Mouse (Mus musculus) MEL (cell line): Measurements from ENCODE around the gene Bbof1. TPM values are rescaled to one million over a fixed set of nuclear protein-coding genes. Genes with fewer than 3 reads are reported as not detected.

ENCODE experiments used
- DNase-seq: peaks from one replicate; pipeline ENCODE4 v3.0.0; 2011; ENCODE audit warnings: low read depth, low spot score
- H3K27ac ChIP-seq: 2 replicates; pipeline ENCODE4 v1.5.1; 2012; ENCODE audit warnings: low read depth, mild to moderate bottlenecking, control low read depth, low read length, moderate library complexity; ENCODE audit not compliant: control insufficient read depth
- H3K27me3 ChIP-seq, 2 experiments: fragments of 150-350 bp in 1 of 2; sonication (generic) in 1 of 2; 2 replicates each; pipeline ENCODE4 v1.6.1; 2012; ENCODE audit warnings: low read length in 2 of 2, mild to moderate bottlenecking in 2 of 2, improper control_type of control experiment in 1 of 2, moderate library complexity in 1 of 2; ENCODE audit not compliant: insufficient read depth in 2 of 2, control insufficient read depth in 1 of 2
- H3K36me3 ChIP-seq, 2 experiments: 2 replicates each; pipeline ENCODE4 v1.6.1; 2012 to 2014; ENCODE audit warnings: low read length in 2 of 2, improper control_type of control experiment in 1 of 2, inconsistent platforms in 1 of 2, mild to moderate bottlenecking in 1 of 2; ENCODE audit not compliant: insufficient read depth in 2 of 2, control insufficient read depth in 1 of 2
- H3K4me1 ChIP-seq, 2 experiments: fragments of 150-350 bp in 1 of 2; sonication (generic) in 1 of 2; 2 replicates each; pipeline ENCODE4 v1.6.1; 2012; ENCODE audit warnings: low read length in 2 of 2, improper control_type of control experiment in 1 of 2, mild to moderate bottlenecking in 1 of 2; ENCODE audit not compliant: insufficient read depth in 2 of 2, control insufficient read depth in 1 of 2
- H3K4me3 ChIP-seq, 2 experiments: fragments of 150-350 bp in 1 of 2; sonication (generic) in 1 of 2; 2 replicates each; pipeline ENCODE4 v1.5.1; 2012; ENCODE audit warnings: low read depth in 2 of 2, low read length in 2 of 2, mild to moderate bottlenecking in 2 of 2, moderate library complexity in 2 of 2, control low read depth in 1 of 2, improper control_type of control experiment in 1 of 2; ENCODE audit not compliant: control insufficient read depth in 1 of 2, insufficient read depth in 1 of 2
- H3K79me2 ChIP-seq: 2 replicates; pipeline ENCODE4 v1.6.1; 2012; ENCODE audit warnings: mild to moderate bottlenecking, low read length, moderate library complexity; ENCODE audit not compliant: control insufficient read depth, poor library complexity, insufficient read depth
- H3K9ac ChIP-seq: 2 replicates; pipeline ENCODE4 v1.6.1; 2012; ENCODE audit warnings: low read depth, mild to moderate bottlenecking, control low read depth, low read length, moderate library complexity; ENCODE audit not compliant: control insufficient read depth, poor library complexity, severe bottlenecking
- H3K9me3 ChIP-seq: fragments of 150-350 bp; sonication (generic); replicated peaks from 2 replicates; pipeline ENCODE4 v1.6.1; 2012; ENCODE audit warnings: mild to moderate bottlenecking, low read length, improper control_type of control experiment, moderate library complexity; ENCODE audit not compliant: insufficient read depth
- CHD1 ChIP-seq: IDR thresholded peaks from 2 replicates; pipeline ENCODE4 v1.6.1; 2012; ENCODE audit warnings: low read depth, mild to moderate bottlenecking, inconsistent platforms, low read length, improper control_type of control experiment
- CHD2 ChIP-seq: IDR thresholded peaks from 2 replicates; pipeline ENCODE4 v1.6.1; 2011; ENCODE audit warnings: low read length, improper control_type of control experiment
- CTCF ChIP-seq, 3 experiments: IDR thresholded peaks in 2 of 3; conservative IDR thresholded peaks in 1 of 3; 2 replicates each; pipeline ENCODE4 v1.5.1; 2011 to 2012; ENCODE audit warnings: low read length in 3 of 3, low read depth in 2 of 3, mild to moderate bottlenecking in 2 of 3, improper control_type of control experiment in 1 of 3, inconsistent platforms in 1 of 3, mixed read lengths in 1 of 3, moderate library complexity in 1 of 3; ENCODE audit not compliant: control insufficient read depth in 1 of 3, insufficient read depth in 1 of 3, poor library complexity in 1 of 3, severe bottlenecking in 1 of 3
- E2F4 ChIP-seq: IDR thresholded peaks from 2 replicates; pipeline ENCODE4 v1.6.1; 2011; ENCODE audit warnings: low read depth, low read length, improper control_type of control experiment, borderline replicate concordance
- ELF1 ChIP-seq: IDR thresholded peaks from 2 replicates; pipeline ENCODE4 v1.6.1; 2014; ENCODE audit warnings: low read depth, mild to moderate bottlenecking, inconsistent platforms, low read length, improper control_type of control experiment, moderate library complexity
- EP300 ChIP-seq, 2 experiments: IDR thresholded peaks; 2 replicates each; pipeline ENCODE4 v1.6.1; 2011; ENCODE audit warnings: improper control_type of control experiment in 2 of 2, low read length in 2 of 2, low read depth in 1 of 2, mild to moderate bottlenecking in 1 of 2
- ETS1 ChIP-seq: IDR thresholded peaks from 2 replicates; pipeline ENCODE4 v1.6.1; 2012; ENCODE audit warnings: low read depth, mild to moderate bottlenecking, inconsistent platforms, low read length, improper control_type of control experiment, moderate library complexity
- GABPA ChIP-seq: IDR thresholded peaks from 2 replicates; pipeline ENCODE4 v1.6.1; 2012; ENCODE audit warnings: low read depth, mild to moderate bottlenecking, inconsistent platforms, low read length, improper control_type of control experiment, moderate library complexity
- MAFK ChIP-seq: IDR thresholded peaks from 2 replicates; pipeline ENCODE4 v1.6.1; 2011; ENCODE audit warnings: low read depth, mild to moderate bottlenecking, low read length, improper control_type of control experiment, borderline replicate concordance
- MAX ChIP-seq: IDR thresholded peaks from 2 replicates; pipeline ENCODE4 v1.6.1; 2011; ENCODE audit warnings: low read length, improper control_type of control experiment
- MAZ ChIP-seq: IDR thresholded peaks from 2 replicates; pipeline ENCODE4 v1.6.1; 2012; ENCODE audit warnings: low read depth, mild to moderate bottlenecking, inconsistent platforms, low read length, improper control_type of control experiment
- MEF2A ChIP-seq: IDR thresholded peaks from 2 replicates; pipeline ENCODE4 v1.6.1; 2014; ENCODE audit warnings: low read depth, mild to moderate bottlenecking, inconsistent platforms, low read length, improper control_type of control experiment; ENCODE audit not compliant: poor library complexity, insufficient replicate concordance, severe bottlenecking; ENCODE audit errors: extremely low read depth
- MYB ChIP-seq: IDR thresholded peaks from 2 replicates; pipeline ENCODE4 v1.6.1; 2011; ENCODE audit warnings: mild to moderate bottlenecking, low read depth, low read length, improper control_type of control experiment
- NELFE ChIP-seq: IDR thresholded peaks from 2 replicates; pipeline ENCODE4 v1.6.1; 2011; ENCODE audit warnings: low read depth, low read length, improper control_type of control experiment
- NRF1 ChIP-seq: IDR thresholded peaks from 2 replicates; pipeline ENCODE4 v1.6.1; 2014; ENCODE audit warnings: low read depth, mild to moderate bottlenecking, inconsistent platforms, low read length, improper control_type of control experiment, moderate library complexity; ENCODE audit not compliant: poor library complexity, insufficient read depth, severe bottlenecking
- POLR2A ChIP-seq, 2 experiments: IDR thresholded peaks; 2 replicates each; pipeline ENCODE4 v1.6.1; 2011 to 2012; ENCODE audit warnings: low read length in 2 of 2, mild to moderate bottlenecking in 2 of 2, control low read depth in 1 of 2, improper control_type of control experiment in 1 of 2, low read depth in 1 of 2, moderate library complexity in 1 of 2; ENCODE audit not compliant: control insufficient read depth in 1 of 2, insufficient read depth in 1 of 2, poor library complexity in 1 of 2
- POLR2AphosphoS2 ChIP-seq: IDR thresholded peaks from 2 replicates; pipeline ENCODE4 v1.6.1; 2011; ENCODE audit warnings: low read length, improper control_type of control experiment
- RAD21 ChIP-seq: IDR thresholded peaks from 2 replicates; pipeline ENCODE4 v1.6.1; 2011; ENCODE audit warnings: mild to moderate bottlenecking, low read depth, low read length, improper control_type of control experiment
- RCOR1 ChIP-seq: IDR thresholded peaks from 2 replicates; pipeline ENCODE4 v1.6.1; 2012; ENCODE audit warnings: low read depth, mild to moderate bottlenecking, inconsistent platforms, low read length, improper control_type of control experiment
- SMC3 ChIP-seq: IDR thresholded peaks from 2 replicates; pipeline ENCODE4 v1.6.1; 2011; ENCODE audit warnings: low read depth, low read length, improper control_type of control experiment
- TBP ChIP-seq: IDR thresholded peaks from 2 replicates; pipeline ENCODE4 v1.8.0; 2011; ENCODE audit warnings: low read depth, low read length, improper control_type of control experiment
- TCF12 ChIP-seq: IDR thresholded peaks from 2 replicates; pipeline ENCODE4 v1.6.1; 2014; ENCODE audit warnings: low read depth, mild to moderate bottlenecking, inconsistent platforms, low read length, improper control_type of control experiment, moderate library complexity
- UBTF ChIP-seq: IDR thresholded peaks from 2 replicates; pipeline ENCODE4 v1.6.1; 2012; ENCODE audit warnings: low read depth, mild to moderate bottlenecking, inconsistent platforms, low read length, improper control_type of control experiment, moderate library complexity, borderline replicate concordance; ENCODE audit not compliant: insufficient read depth
- USF1 ChIP-seq: IDR thresholded peaks from 2 replicates; pipeline ENCODE4 v1.6.1; 2014; ENCODE audit warnings: low read depth, mild to moderate bottlenecking, inconsistent platforms, low read length, improper control_type of control experiment, moderate library complexity
- ZC3H11A ChIP-seq: IDR thresholded peaks from 2 replicates; pipeline ENCODE4 v1.6.1; 2012; ENCODE audit warnings: low read depth, mild to moderate bottlenecking, inconsistent platforms, low read length, improper control_type of control experiment
- ZMIZ1 ChIP-seq: IDR thresholded peaks from 2 replicates; pipeline ENCODE4 v1.6.1; 2012; ENCODE audit warnings: low read depth, mild to moderate bottlenecking, inconsistent platforms, low read length, improper control_type of control experiment, moderate library complexity
- ZNF384 ChIP-seq: IDR thresholded peaks from 2 replicates; pipeline ENCODE4 v1.6.1; 2012; ENCODE audit warnings: low read depth, mild to moderate bottlenecking, inconsistent platforms, low read length, improper control_type of control experiment
- polyA plus RNA-seq, 2 experiments: library from polyadenylated mRNA; stranded (reverse) in 1 of 2; unstranded in 1 of 2; fragments of >175 nt in 1 of 2; fragments of >200 nt in 1 of 2; gene quantifications; 2 replicates each; pipeline versions ENCODE4 v1.2.1 to v1.2.4; 2012; ENCODE audit warnings: low replicate concordance in 2 of 2, low read depth in 1 of 2; ENCODE audit not compliant: insufficient read length in 2 of 2, insufficient read depth in 1 of 2, missing spikeins in 1 of 2
- total RNA-seq: library from RNA; depleted of rRNA; stranded (reverse); fragments of 300-350 nt; gene quantifications from 2 replicates; pipeline ENCODE4 v1.2.3, GENCODE M21; 2012

The Bbof1 gene
- total and polyA plus RNA-seq, 3 experiments, result 0.81 to 1.3 TPM; not detected in 1

- no peaks in the 10 kb centered on the region for H3K79me2 ChIP-seq
- no peak for DNase-seq
- H3K27ac ChIP-seq, result no peak overlapping the region
- TF ChIP-seq MAFK (no peak), TCF12 (no peak), ELF1 (no peak), MAX (no peak), POLR2A (IDR thresholded peaks at IDR 0.05; ENCODE audit: control insufficient read depth in 1 of 2, insufficient read depth in 1 of 2, low read depth in 1 of 2, low read length in 2 of 2, poor library complexity in 1 of 2) (no peak), SMC3 (no peak), NELFE (no peak), RAD21 (no peak), MAZ (no peak), RCOR1 (no peak), USF1 (no peak), NRF1 (no peak), POLR2AphosphoS2 (no peak), ZMIZ1 (no peak), UBTF (no peak), CHD2 (no peak)
- peaks cover 0 to 3% of the 10 kb centered on the region in 2 experiments; a peak in 1 of 4 replicates for H3K36me3 ChIP-seq
- H3K4me1 ChIP-seq, result no peaks in the 10 kb centered on the region
- H3K9ac ChIP-seq, result no peak overlapping the region
- H3K27me3 ChIP-seq, result no peaks in the 10 kb centered on the region
- H3K9me3 ChIP-seq, result no peaks in the 10 kb centered on the region
- H3K4me3 ChIP-seq, result no peak overlapping the region
Observed at GRCm38 (mm10) chr12:84392681-84393080, 16.2 kb upstream of the Bbof1 start.

- Histone ChIP-seq H3K4me1 (peaks cover 0 to 3% of the 10 kb centered on the region in 2 experiments; a peak in 1 of 4 replicates), H3K4me3 (no peak overlapping the region), H3K27ac (no peak overlapping the region), H3K27me3 (no peaks in the 10 kb centered on the region), H3K36me3 (peaks cover 0 to 8% of the 10 kb centered on the region in 2 experiments; a peak in 2 of 4 replicates), H3K9me3 (no peaks in the 10 kb centered on the region), H3K9ac (no peak overlapping the region), H3K79me2 (no peaks in the 10 kb centered on the region)
- TF ChIP-seq MAZ, result no peak
- no peak for TF ChIP-seq MYB
- TF ChIP-seq RAD21, result no peak
- TF ChIP-seq CHD1, result no peak
- TF ChIP-seq POLR2AphosphoS2, result no peak
- no peak for TF ChIP-seq NRF1
- no peak for TF ChIP-seq CHD2
- TF ChIP-seq E2F4, result no peak
- no peak for TF ChIP-seq MEF2A
- no peak for TF ChIP-seq GABPA
- TF ChIP-seq ZC3H11A, result no peak
- no peak for TF ChIP-seq ZNF384
- no peak for TF ChIP-seq ZMIZ1
- TF ChIP-seq NELFE, result no peak
- TF ChIP-seq CTCF (IDR thresholded peaks at IDR 0.05 in 2 of 3, conservative IDR thresholded peaks at IDR 0.05 in 1 of 3; ENCODE audit: control insufficient read depth in 1 of 3, insufficient read depth in 1 of 3, low read depth in 2 of 3, low read length in 3 of 3, poor library complexity in 1 of 3, severe bottlenecking in 1 of 3), result no peak
- TF ChIP-seq ETS1, result no peak
- TF ChIP-seq RCOR1, result no peak
- no peak for TF ChIP-seq TBP
- TF ChIP-seq EP300 (IDR thresholded peaks at IDR 0.05; ENCODE audit: low read depth in 1 of 2, low read length in 2 of 2), result no peak
- no peak for DNase-seq
Observed at GRCm38 (mm10) chr12:84393847-84394246, 15.0 kb upstream of the Bbof1 start.
